Mouse (Mus musculus) kidney, postnatal 14 days (tissue): ENCODE measurements around the gene Rab3ip.

Source experiments
- DNase-seq: peaks from one replicate; pipeline ENCODE4 v3.0.0; 2022; ENCODE audit warnings: mixed read lengths

Rab3ip gene

DNA sequence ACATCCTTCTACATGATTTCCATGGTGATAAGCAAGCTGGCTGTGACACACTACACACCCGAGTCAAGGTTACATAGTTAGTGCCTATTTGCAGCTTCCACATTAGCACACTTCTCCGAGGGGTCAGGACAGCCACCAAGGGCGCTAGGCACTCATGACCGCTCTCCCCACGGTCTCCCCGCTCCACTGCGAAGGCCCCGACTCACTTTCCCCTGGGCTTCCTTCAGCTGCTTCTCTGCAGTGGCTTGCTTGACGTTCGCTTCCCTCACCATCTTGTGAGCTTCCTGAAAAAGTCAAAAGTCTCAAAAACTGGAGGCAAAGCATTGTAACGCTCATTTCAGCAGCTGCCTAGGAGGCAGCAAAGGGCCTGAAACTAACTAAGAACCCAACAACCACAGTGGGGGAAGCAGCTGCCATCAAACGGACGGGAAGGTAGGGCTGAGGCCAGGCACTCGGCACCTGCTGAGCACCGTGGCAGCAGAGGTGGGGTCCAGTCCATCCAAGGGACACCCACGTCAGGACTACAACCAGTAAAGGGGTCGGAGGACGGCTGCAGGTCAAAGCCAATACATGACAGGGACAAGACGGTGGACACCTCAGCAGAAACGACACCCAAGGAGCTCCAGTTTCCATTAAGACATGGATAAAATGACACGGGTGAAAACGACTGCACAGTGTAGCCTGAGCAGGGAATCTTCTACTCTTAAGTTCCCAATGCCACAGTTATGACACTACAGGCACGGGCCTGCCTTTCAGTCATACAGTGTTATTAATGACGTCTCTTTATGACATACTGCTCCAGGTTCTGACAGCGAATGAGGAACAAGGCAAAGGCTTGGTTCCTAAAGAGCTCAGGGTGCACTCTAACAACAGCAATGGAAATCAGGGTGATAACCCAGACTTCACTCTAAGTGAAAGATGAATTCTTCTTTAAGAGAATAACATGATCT is 30.9 kb downstream of the Rab3ip start:
- DNase-seq: no peak

DNA sequence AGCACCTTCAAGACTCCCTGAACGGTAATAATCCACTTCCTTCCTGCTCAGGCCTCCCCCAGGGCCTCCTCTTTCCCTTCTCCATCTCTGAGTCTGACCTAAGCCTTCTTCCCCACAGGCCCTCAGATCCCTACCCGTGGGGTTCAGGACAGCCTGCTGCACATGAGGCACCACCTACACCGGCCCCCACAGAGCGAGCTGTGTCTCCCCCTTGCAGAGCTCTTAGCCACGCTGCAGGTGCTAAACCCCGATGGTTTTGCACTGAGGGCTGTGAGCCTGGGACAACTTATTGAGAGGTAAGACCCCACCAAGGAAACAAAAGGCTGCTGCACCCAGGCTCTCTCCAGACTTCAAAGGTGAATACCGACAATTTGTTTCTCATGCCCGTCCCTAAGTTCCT is 34.0 kb downstream of the Rab3ip start:
- no peak for DNase-seq

DNA sequence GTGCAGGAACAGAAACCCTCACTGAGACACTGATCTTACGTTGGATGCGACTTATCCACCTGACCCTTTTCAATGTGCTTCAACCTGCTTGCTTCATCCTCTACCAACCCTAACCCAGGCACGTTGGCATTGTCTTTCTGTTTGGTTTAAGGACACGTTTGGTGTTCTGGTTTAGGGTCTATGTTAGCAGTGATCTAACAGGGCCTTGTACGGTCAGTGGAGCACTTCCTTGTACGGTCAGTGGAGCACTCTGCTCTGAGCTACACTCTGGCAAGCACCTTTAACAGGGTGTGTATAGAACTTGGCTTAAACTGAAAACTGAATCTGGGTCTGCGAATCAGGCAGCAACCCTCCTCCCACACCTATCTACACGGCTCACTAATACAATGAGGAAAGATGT is 35.3 kb downstream of the Rab3ip start:
- DNase-seq: no peak

DNA sequence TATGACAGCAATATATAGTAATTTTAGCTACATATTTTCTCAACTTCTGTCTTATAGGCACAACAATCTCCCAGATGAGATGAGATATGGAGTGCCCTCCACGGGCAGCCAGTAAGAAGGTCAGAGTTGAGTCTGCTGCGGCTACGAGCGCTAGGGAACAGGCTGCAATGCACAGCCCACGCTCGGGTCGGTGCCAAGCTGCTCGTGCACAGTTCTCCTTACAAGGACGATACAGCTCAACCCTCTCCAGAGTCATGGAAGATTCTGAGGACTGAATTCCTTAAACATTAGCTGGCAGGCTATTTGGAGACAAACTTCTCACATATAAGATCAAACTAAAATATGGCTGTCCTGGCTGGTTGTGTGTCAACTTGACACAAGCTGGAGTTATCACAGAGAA is 36.0 kb downstream of the Rab3ip start:
- no peak for DNase-seq

DNA sequence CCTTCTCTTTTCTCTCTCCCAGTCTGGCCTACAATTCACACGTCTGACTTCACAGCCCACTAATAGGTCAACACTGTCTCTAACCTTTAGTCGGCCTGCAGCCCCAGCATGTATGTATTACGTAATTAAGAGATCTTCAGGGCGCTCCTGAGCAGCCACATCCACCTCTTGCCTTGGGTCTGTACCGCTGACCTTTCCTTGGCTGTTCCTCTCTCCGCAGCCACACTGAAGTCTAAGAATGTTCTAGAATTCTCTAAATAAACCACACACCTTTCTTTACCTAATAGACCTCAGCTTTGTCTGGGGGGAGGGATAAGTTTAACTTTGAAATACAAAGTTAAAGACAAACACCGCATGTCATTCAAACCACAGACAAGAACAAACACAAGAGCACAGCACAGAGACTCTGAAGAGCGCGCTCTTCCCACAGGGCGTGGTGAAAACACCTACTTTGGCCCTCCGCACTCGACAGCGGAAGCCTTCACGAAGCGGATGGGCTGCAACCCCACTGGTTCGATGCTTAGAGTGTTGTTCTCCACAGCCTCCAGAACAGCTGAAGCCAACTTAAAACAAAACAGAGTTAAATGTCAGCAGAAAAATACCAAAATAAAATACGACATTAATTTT is 36.8 kb downstream of the Rab3ip start:
- DNase-seq: no peak

DNA sequence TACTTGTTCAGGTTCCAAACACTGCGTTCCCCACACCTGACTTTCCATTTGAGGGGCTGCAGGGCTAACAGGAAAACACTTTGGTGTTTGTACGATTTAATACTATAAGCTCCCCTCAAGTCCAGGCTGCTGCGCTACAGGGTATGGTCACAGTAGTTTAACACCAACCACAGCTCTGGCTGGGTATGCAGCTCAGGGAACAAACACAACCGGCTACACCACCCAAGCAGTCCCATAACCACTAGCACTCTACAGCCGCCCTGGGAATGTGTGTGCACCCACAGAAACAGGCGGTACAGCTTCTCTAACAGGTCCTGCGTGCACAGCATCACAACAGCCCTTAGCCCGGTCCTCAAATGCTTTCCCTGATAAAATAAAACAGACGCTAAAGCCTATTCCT is 37.7 kb downstream of the Rab3ip start:
- no peak for DNase-seq

DNA sequence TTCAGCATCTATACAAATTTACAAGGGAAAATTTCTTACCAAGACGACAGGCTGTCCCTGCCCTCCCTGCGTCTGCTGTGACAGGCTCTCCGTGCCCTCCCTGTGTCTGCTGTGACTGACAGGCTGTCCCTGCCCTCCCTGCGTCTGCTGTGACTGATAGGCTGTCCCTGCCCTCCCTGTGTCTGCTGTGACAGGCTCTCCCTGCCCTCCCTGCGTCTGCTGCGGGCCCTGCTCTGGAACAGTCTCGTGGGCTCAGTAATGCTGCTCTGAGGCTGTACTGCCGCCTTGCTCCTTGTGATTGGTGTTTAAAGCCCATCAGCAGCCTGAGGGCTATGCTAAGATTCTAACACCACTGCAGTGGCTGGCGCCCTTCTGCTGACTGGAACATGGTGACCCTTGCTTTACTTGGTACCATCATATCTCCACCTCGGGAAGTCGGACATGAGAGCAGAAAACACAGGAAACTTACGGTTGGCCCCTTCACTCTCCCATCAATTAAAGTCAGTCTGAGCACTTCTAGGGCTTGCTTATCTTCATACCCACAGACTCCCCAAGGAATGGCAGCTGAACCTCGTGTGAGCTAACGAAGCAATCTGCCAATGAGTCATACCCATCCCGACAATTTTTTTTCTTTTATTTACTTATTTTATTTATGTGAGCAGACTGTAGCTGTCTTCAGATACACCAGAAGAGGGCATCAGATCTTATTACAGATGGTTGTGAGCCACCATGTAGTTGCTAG is 41.5 kb downstream of the Rab3ip start:
- DNase-seq: no peak

DNA sequence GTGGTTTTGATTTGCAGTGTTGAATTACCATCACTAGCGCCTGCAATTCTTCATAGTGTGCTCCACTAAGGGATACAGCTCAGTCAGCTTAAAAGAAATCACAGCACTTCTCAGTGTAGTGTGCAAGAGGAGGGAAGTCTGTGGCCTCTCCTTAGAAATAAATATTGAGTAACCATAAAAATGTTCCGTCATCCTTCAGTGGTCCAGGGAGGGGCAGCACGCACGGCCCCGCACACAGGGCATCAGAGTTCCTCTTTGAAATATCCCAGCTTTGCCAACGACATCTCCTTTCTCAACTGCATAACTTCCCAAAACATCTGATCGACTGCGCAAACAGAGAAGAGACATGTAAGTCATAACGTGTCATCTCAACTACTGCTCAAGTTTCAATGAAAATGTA is 43.8 kb downstream of the Rab3ip start:
- DNase-seq: no peak

DNA sequence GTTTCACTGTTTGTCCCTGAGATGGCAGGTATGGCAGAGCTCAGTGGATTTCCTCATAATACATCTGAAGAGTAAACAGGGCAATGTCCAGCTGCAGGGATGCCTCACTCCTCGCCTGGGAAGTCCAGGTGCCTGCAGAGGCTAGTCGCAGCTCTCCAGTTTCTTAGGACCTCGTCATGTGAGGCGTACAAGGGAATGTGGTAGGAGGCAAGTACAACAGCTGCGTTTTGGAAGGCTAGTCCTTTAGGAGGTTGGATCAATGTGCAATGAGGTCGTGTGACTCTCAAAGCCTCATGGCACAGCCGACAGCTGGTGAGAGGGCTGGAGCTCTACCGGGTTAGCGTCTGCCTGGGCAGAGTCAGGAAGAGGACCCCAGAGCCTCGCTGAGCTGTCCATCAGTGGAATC is 46.1 kb downstream of the Rab3ip start:
- no peak for DNase-seq

DNA sequence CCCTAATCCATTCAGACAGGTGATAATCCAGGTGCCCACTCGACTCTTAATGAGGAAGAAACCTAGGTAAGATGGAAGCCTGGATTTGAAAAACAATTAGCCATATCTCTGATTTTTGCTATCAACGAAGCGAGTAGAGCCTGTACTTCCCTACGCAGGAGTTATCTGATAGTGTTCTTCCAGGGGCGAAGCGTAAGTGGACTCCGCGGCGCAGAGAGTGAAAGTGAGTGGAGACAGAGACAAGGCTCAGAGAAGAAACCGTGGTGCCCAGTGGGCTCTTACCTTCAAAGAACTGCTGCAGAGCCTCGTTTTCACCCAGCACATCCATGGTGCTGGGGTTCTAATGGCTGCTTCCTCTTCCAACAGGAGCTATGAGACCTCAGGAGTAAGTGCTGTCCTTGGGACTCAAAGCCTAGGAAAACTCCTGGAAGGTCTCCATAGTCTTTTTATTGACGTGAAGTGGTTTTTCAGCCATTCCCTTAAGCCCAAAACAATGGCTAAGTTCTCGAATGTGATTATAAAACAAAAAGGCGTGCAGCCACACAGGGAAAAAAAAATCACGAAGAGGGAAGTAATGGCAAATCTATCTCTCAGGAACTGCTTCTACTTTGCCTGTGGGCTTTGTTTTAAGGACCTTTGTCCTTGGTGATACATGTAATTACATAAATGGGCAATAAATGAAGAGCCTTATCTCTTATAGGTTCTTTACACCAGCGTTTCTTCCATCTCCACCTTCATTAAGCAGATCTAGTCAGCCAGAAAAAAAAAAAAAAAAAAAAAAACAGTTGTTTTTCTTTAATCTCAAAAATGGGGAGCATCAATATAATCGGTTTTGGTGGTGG is 54.0 kb downstream of the Rab3ip start, which contains the start of gene Myrfl:
Gene Myrfl (minus strand): TSS at position 584 of the 842 bp plus-strand sequence.
- no peak for DNase-seq

DNA sequence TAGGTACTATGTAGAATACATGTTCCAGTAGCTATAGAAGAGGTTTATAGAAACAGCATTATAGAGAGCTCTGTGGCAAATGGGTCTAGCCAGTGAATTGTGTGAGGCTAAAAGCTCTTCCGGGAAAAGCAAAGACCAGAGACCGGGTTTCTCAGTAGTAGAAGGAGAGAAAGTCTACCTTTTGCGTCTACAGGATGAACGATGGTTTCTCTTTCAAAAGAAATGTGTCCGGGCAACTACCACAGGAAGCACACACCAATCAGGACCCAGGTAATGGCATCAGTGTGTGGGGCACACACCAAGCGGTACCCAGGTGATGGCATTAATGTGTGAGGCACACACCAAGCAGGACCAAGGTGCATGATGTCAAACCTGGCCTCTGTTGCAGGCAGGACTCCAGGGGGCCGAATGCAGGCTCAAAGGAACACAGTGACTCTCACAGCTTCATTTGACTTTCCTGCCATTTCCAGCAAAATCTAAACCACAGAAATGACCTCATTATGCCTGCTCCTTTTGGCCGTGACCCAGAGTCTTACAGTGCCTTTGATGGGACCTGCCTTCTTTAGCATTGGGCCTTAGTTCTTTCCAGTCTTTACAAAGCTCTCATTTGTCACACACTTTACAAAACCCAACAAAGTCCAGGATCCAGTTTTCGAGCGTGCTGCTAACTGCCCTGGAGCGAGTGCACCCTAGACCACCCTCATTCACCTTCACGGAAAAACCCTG is 55.3 kb downstream of the Rab3ip start:
- DNase-seq: no peak

DNA sequence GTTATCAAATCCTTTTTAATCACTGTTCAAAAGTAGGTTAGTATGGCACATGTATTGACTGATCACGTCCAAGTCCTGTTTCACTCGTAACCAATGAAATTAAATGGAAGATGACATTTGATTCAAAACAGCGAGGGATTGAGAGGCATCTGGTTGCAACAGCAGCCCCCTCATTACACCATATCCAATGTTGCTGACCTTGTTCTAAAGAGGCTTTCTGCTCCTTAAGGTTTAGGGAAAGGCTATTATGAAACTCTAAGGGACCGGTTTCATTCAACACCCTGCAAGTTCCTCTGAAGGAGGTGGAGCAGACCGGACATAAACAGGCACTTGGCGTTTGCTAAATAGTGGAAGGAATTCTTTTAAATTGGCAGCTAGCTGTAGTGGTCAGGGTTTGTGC is 56.0 kb downstream of the Rab3ip start:
- DNase-seq: no peak

DNA sequence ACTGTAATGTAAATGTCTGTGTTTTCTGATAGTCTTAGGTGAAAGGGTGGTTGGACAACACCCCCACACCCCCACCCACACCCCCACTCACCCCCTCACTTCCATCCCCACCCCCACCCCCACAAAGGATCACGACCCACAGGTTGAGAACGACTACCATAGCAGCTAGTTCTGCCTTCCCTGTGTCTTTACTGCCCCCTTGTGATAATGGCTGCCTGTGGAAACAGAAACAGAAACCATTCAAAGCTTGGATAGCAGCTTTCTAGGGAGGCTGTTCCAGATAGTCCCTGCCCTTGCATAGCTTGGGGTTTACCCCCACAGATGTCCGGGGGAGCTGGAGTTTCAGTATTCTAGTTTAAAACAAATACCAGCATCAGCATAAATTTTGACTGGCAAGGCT is 56.8 kb downstream of the Rab3ip start:
- DNase-seq: peak; percentile 27

DNA sequence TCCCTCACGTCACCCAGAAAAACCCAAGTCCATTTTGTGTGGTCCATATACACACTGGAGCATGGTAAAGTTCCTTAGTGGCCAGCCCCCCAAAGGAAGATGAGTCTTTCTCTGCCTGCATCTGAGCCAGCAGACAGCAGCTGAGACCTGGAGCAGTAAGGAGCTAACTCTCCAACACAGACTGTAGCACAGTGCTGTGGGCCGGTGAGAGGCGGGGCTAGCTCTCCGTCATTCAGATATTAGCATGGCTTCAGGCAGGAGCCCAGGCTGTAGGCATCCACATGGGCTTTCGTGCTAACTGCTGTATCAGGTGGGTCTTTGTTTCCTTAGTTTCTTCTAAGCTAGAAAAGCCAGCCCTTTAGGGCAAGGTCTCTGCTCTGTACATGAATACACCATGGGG is 60.0 kb downstream of the Rab3ip start:
- no peak for DNase-seq

DNA sequence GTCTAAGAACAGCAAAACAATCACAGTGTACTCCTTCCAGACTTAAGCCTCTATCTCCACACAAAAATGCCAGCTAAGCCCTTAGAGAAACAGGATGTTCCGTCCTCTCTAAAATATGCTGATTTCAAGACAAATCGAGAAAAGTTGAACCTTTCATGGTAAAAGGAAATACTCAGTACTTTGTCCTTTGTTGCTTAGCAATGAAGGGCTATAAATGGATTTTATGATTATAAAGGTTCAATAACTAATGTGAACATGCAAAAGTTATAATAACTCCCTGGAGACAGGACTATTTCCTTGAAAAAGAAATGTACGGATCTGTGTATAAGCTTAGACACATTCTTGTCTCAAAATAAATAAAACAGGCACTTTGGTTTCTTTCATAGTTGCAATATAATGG is 66.0 kb downstream of the Rab3ip start:
- no peak for DNase-seq

DNA sequence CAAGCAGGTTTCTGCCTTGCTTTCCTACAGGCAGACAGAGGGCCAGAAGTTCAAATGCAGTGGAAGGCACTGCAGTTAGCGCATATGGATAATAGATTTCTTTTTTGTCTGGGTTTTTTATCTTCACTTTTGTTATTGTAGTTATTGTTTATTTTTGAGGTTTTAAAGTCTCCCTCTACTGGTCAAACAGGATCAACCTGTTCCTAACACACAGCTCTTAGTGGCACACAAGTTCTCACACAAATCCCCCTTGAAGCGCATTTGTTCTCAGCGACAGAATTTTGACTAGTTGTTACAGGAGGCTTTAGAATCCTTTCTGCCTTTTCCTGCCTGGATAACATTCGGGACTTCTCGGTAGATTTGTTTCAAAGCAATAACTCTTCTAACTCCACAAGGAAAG is 67.0 kb downstream of the Rab3ip start:
- no peak for DNase-seq

DNA sequence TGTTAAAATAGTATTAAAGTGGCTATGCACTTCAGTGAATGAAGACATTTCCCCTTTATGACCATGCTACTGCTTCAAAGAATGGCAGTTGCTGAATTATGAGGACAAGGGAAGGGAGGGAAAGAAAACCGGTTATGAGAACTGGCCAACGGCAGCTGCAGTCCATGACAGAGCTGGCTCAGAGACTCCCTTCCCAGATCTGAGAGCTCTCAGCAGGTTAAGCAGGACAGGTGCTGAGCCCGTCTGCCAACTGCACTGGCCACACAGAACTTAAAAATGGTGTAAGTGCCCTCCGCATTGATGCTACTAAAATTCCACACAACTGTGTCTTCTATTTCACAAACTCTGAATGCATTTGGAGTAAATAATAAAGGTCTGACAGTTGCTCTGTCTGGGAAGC is 73.1 kb downstream of the Rab3ip start:
- DNase-seq: no peak

DNA sequence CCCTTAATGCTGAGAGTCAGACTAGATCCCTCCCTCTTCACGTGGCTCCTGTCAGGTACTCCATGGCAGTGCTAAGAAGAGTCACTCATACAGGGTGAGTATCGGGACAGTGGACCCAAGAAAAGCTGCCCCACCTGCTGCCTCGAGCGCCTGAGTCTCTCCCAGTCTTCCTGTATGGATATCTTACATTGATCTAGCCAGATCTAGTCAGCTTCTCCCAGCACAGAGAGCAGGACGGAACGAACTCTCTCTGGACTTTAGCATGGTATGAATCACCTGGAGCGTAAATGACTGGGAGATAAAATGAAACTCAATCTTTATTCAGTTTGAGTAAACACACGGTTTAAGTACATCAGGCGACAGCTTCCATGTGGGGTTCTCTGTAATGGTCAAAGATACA is 76.1 kb downstream of the Rab3ip start:
- no peak for DNase-seq

DNA sequence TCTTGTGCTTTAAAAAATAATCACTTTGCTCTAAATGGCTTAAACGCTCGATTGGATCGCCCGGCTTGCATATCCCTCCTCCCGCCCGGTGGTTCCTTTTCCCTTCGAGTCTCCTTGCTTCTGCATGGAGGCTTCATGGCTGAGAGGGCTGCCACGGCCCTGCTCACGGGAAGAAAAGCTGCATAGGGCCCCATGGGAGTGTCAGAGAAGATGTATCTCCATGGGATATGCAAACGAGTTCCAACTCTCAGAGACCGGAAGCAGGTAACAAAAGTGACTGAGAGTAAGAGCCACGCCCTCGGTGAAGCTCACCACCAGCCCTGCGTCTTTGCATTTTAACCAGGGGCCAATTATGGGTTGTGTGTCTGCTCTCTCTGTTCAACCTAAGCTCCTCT is 78.6 kb downstream of the Rab3ip start:
- no peak for DNase-seq

DNA sequence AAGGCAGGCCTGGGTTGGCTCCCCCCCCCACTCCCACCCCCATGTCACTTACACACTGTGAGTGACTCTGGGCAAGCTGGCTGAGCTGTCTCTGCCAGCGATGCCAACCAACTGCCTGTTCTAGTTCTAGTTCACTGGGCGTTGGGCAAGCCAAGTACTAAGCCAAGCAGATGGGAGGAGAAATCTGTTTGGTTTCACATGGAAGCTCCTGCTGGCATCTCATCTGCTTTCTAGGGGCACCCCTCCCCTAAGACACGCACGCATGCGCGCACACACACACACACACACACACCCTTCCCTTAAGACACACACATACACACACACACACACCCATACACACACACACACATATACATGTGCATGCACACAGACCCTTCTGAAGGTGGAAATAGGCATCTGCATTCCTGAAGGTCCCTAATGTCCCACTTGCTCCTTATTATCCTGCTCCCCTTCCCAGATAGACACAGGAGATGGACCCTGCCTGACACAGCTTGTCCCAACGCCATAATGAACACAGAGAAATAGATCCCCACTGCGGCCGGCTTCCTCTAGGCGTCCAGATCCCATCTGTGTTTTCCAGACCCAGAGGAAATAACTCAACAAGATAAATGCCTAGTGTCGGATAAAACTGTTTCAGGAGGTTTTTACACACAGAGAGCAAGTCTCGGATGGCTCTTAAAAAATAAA is 79.1 kb downstream of the Rab3ip start:
- DNase-seq: no peak

DNA sequence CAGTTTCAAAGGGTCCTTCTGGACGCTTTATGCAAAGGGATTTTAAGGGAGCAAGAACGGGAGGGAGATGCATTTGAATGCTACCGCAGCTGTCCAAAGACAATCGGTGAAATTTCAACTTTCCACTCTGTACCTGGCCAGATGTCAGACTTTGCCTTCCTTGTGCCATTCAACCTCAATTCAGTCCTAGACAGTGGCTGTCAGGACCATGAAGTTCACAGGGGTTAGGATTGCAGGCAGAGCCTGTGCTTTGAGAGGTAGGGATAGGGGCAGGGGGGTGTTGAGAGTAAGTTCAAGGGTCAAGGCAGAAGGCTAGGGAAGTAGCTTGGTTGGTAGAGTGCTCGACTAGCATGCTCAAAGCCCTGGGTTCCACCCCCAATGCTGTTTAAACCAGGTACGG is 79.8 kb downstream of the Rab3ip start:
- DNase-seq: no peak
